Mouse (Mus musculus): Measurements from ENCODE around the gene Olfr1025-ps1.

Gene Olfr1025-ps1

GRCm38 (mm10) chr2:85914893-85915292 lies at the start of gene Olfr1025-ps1:
Gene Olfr1025-ps1 (plus strand): TSS chr2:85915193.
- no peak for DNase-seq (ENCODE audit: low spot score in 2 of 2)

- no peak for DNase-seq (ENCODE audit: low spot score in 2 of 2)
Observed at GRCm38 (mm10) chr2:85868294-85868693, 46.7 kb upstream of the Olfr1025-ps1 start, which contains the start of gene Olfr1022. Gene Olfr1022 (plus strand): TSS chr2:85868594.

- DNase-seq (ENCODE audit: low spot score in 2 of 2): no peak
Observed at GRCm38 (mm10) chr2:85885340-85885739, 29.7 kb upstream of the Olfr1025-ps1 start, which contains the start of gene Olfr1023. Gene Olfr1023 (plus strand): TSS chr2:85885640.

GRCm38 (mm10) chr2:85904952-85905351 lies 10.0 kb upstream of the Olfr1025-ps1 start, which contains the start of gene Olfr1024:
Gene Olfr1024 (minus strand): TSS chr2:85905052.
- DNase-seq (ENCODE audit: low spot score in 2 of 2): no peak

GRCm38 (mm10) chr2:85913197-85913596 lies 1.8 kb upstream of the Olfr1025-ps1 start:
- DNase-seq (ENCODE audit: low spot score in 2 of 2): no peak

GRCm38 (mm10) chr2:85921258-85921657 lies 6.3 kb downstream of the Olfr1025-ps1 start, which contains the start of gene Olfr1026:
Gene Olfr1026 (plus strand): TSS chr2:85921558.
- DNase-seq (ENCODE audit: low spot score in 2 of 2): no peak

GRCm38 (mm10) chr2:85950137-85950536 lies 35.1 kb downstream of the Olfr1025-ps1 start, which contains the start of gene Olfr1028:
Gene Olfr1028 (plus strand): TSS chr2:85950437.
- no peak for DNase-seq (ENCODE audit: low spot score in 2 of 2)
